In genomic region chr4:149851554-149851953, GRCm38 (mm10) we compare ENCODE assay signal across 22 mouse cellular contexts.
DNase-seq lines count a peak whose midpoint lies in the region; ATAC-seq and TF ChIP-seq lines count a peak whose summit lies in the region.
"Had no signal": no experiment of that assay in that cellular context is flagged by ENCODE, and none has a peak within 500 bp of the region (broad histone marks: within the 10 kb centered on the region; RNA-seq: fewer than 3 reads in every experiment).

No protein-coding gene starts in this region.

- H3K4me2 ChIP-seq in midbrain, embryonic 11.5 days = no peak overlapping the region
- H3K4me2 ChIP-seq in midbrain, embryonic 14.5 days (ENCODE audit: low read length) = no peak overlapping the region
- no peak overlapping the region for H3K4me2 ChIP-seq in stomach, postnatal 0 days (replicated peaks; ENCODE audit: low read depth)
- no peak overlapping the region for H3K4me2 ChIP-seq in forebrain, embryonic 15.5 days (replicated peaks)
- no peak overlapping the region for H3K4me2 ChIP-seq in forebrain, embryonic 12.5 days

- no peak for TF ChIP-seq CTCF in stomach, postnatal 0 days (IDR thresholded peaks at IDR 0.05; ENCODE audit: low read depth)

- no peak for TF ChIP-seq EP300 in stomach, postnatal 0 days (optimal IDR thresholded peaks at IDR 0.05)

- H3K27ac ChIP-seq in midbrain, embryonic 11.5 days (ENCODE audit: low read depth, low read length) = no peak overlapping the region
- no peak overlapping the region for H3K27ac ChIP-seq in midbrain, embryonic 14.5 days (replicated peaks; ENCODE audit: low read depth, low read length)
- no peak overlapping the region for H3K27ac ChIP-seq in stomach, postnatal 0 days (replicated peaks)
- H3K27ac ChIP-seq in forebrain, embryonic 15.5 days (replicated peaks) = no peak overlapping the region
- H3K27ac ChIP-seq in forebrain, embryonic 12.5 days = no peak overlapping the region

- H3K9me3 ChIP-seq in midbrain, embryonic 11.5 days (ENCODE audit: control insufficient read depth, low read length) = no peaks in the 10 kb centered on the region
- H3K9me3 ChIP-seq in midbrain, embryonic 14.5 days (ENCODE audit: control insufficient read depth, low read length) = no peaks in the 10 kb centered on the region
- H3K9me3 ChIP-seq in stomach, postnatal 0 days (ENCODE audit: control insufficient read depth, low read length) = no peaks in the 10 kb centered on the region
- H3K9me3 ChIP-seq in forebrain, embryonic 15.5 days = no peaks in the 10 kb centered on the region
- H3K9me3 ChIP-seq in forebrain, embryonic 12.5 days = no peaks in the 10 kb centered on the region
- H3K9me3 ChIP-seq: G1E had no signal

- no peak overlapping the region for H3K4me3 ChIP-seq in midbrain, embryonic 11.5 days (ENCODE audit: low read depth, low read length)
- no peak overlapping the region for H3K4me3 ChIP-seq in midbrain, embryonic 14.5 days (replicated peaks; ENCODE audit: low read depth, low read length)
- no peak overlapping the region for H3K4me3 ChIP-seq in stomach, postnatal 0 days (ENCODE audit: low read depth, low read length)
- H3K4me3 ChIP-seq in forebrain, embryonic 15.5 days = no peak overlapping the region
- no peak overlapping the region for H3K4me3 ChIP-seq in forebrain, embryonic 12.5 days (replicated peaks)

- 77% methylated on average over 8 of the region's 8 CpGs for WGBS in midbrain, embryonic 11.5 days
- 69% methylated on average over 8 of the region's 8 CpGs for WGBS in midbrain, embryonic 14.5 days
- 88% methylated on average over 8 of the region's 8 CpGs for WGBS in stomach, postnatal 0 days
- WGBS in forebrain, embryonic 15.5 days = 91% methylated on average over 8 of the region's 8 CpGs
- WGBS in forebrain, embryonic 12.5 days = 88% methylated on average over 8 of the region's 8 CpGs

- H3K9ac ChIP-seq in midbrain, embryonic 11.5 days (ENCODE audit: low read length) = no peak overlapping the region
- no peak overlapping the region for H3K9ac ChIP-seq in midbrain, embryonic 14.5 days (replicated peaks; ENCODE audit: low read length)
- H3K9ac ChIP-seq in stomach, postnatal 0 days (ENCODE audit: low read length) = 0 out of 2 replicates have a peak overlapping the region, but pooled peaks have one; percentile 8
- H3K9ac ChIP-seq in forebrain, embryonic 15.5 days (replicated peaks) = no peak overlapping the region
- H3K9ac ChIP-seq in forebrain, embryonic 12.5 days = no peak overlapping the region

- peaks cover 3% of the 10 kb centered on the region; the same call in 1 of the 2 replicates for H3K4me1 ChIP-seq in midbrain, embryonic 11.5 days (ENCODE audit: control insufficient read depth, insufficient read depth, low read length)
- peaks cover 11% of the 10 kb centered on the region; the same call in 1 of the 2 replicates for H3K4me1 ChIP-seq in midbrain, embryonic 14.5 days (ENCODE audit: control insufficient read depth, insufficient read depth, low read length)
- peaks cover 5% of the 10 kb centered on the region; the same call in 1 of the 2 replicates for H3K4me1 ChIP-seq in stomach, postnatal 0 days (replicated peaks; ENCODE audit: control insufficient read depth, insufficient read depth)
- H3K4me1 ChIP-seq in forebrain, embryonic 15.5 days = peaks cover 18% of the 10 kb centered on the region
- peaks cover 16% of the 10 kb centered on the region for H3K4me1 ChIP-seq in forebrain, embryonic 12.5 days

- no peaks in the 10 kb centered on the region for H3K36me3 ChIP-seq in midbrain, embryonic 11.5 days (ENCODE audit: control insufficient read depth, insufficient read depth, low read length)
- no peaks in the 10 kb centered on the region for H3K36me3 ChIP-seq in midbrain, embryonic 14.5 days (ENCODE audit: control insufficient read depth, insufficient read depth, low read length)
- H3K36me3 ChIP-seq in stomach, postnatal 0 days (ENCODE audit: control insufficient read depth, insufficient read depth, low read length) = no peaks in the 10 kb centered on the region
- H3K36me3 ChIP-seq in forebrain, embryonic 15.5 days = no peaks in the 10 kb centered on the region
- H3K36me3 ChIP-seq in forebrain, embryonic 12.5 days (replicated peaks) = no peaks in the 10 kb centered on the region
- H3K36me3 ChIP-seq: G1E had no signal

- DNase-seq in CD4-positive, CD25-positive, alpha-beta regulatory T cell, adult 2 months (ENCODE audit: low read depth, low spot score) = peak; percentile 22
- DNase-seq in midbrain, embryonic 11.5 days (ENCODE audit: low spot score, missing footprints) = peak; percentile 79
- DNase-seq in midbrain, embryonic 14.5 days = no peak
- no peak for DNase-seq in stomach, postnatal 0 days (ENCODE audit: low spot score)
- peak; percentile 50 for DNase-seq in yolk sac, embryonic 10.5 days (ENCODE audit: low spot score)
- DNase-seq: adrenal gland, adult 2 months; adrenal gland, adult 8-10 months; adrenal gland, postnatal 10 days; adrenal gland, postnatal 14 days; adrenal gland, postnatal 25 days; adrenal gland, postnatal 36 days; B cell, adult 2 months; cerebellum, adult 11 months; cerebellum, adult 11-12 months; cerebellum, adult 18-20 months; cerebellum, adult 2 months had no signal

- no peaks in the 10 kb centered on the region for H3K27me3 ChIP-seq in midbrain, embryonic 11.5 days (ENCODE audit: control insufficient read depth, insufficient read depth, low read length)
- H3K27me3 ChIP-seq in midbrain, embryonic 14.5 days (ENCODE audit: control insufficient read depth, insufficient read depth, low read length) = no peaks in the 10 kb centered on the region
- H3K27me3 ChIP-seq in stomach, postnatal 0 days (ENCODE audit: control insufficient read depth, insufficient read depth, low read length) = no peaks in the 10 kb centered on the region
- H3K27me3 ChIP-seq in forebrain, embryonic 15.5 days = no peaks in the 10 kb centered on the region
- H3K27me3 ChIP-seq in forebrain, embryonic 12.5 days = peaks cover 8% of the 10 kb centered on the region
- H3K27me3 ChIP-seq: Patski had no signal

- ATAC-seq in CD4-positive, CD25-positive, alpha-beta regulatory T cell, adult 4 months = no peak
- no peak for ATAC-seq in midbrain, embryonic 11.5 days (ENCODE audit: low FRiP score)
- ATAC-seq in midbrain, embryonic 14.5 days (ENCODE audit: low FRiP score, low TSS enrichment) = no peak
- ATAC-seq in stomach, postnatal 0 days (ENCODE audit: low FRiP score, low TSS enrichment) = no peak
- ATAC-seq in forebrain, embryonic 15.5 days (replicated peaks) = no peak
- no peak for ATAC-seq in forebrain, embryonic 12.5 days (ENCODE audit: low FRiP score)
- ATAC-seq: activated CD4-positive, CD25-positive, alpha-beta regulatory T cell, adult 4 months; Patski had no signal

Comparison
In these comparisons a context has a peak if more than half of its experiments do, and no peak if none do; other contexts are left out.
1. DNase-seq: peak in CD4-positive, CD25-positive, alpha-beta regulatory T cell, adult 2 months (single experiment), midbrain, embryonic 11.5 days (single experiment) and yolk sac, embryonic 10.5 days (single experiment); none in midbrain, embryonic 14.5 days (single experiment) and stomach, postnatal 0 days (single experiment).